Mouse (Mus musculus): ENCODE data around the gene Prpf40a.

The Prpf40a gene

GRCm38 (mm10) chr2:53190684-53191511, at the start of gene Prpf40a:
TSS of gene Prpf40a (minus strand) at chr2:53191284.
- peak; percentile 99 for DNase-seq

- no peak for DNase-seq
These were observed 31.2 kb upstream of the Prpf40a start for GRCm38 (mm10) chr2:53222242-53222641.

GRCm38 (mm10) chr2:53213493-53213892, 22.4 kb upstream of the Prpf40a start:
- no peak for DNase-seq

GRCm38 (mm10) chr2:53206749-53207148, 15.7 kb upstream of the Prpf40a start:
- DNase-seq = no peak

- no peak for DNase-seq
These were observed 13.5 kb upstream of the Prpf40a start for GRCm38 (mm10) chr2:53204373-53205274.

GRCm38 (mm10) chr2:53200164-53200885, 9.2 kb upstream of the Prpf40a start:
- peak; percentile 14 for DNase-seq

GRCm38 (mm10) chr2:53199203-53199602, 8.1 kb upstream of the Prpf40a start:
- no peak for DNase-seq

- DNase-seq = no peak
These were observed 5.3 kb upstream of the Prpf40a start for GRCm38 (mm10) chr2:53196431-53196830.

- no peak for DNase-seq
These were observed 1.3 kb upstream of the Prpf40a start for GRCm38 (mm10) chr2:53192386-53192785.

- peak; percentile 98 for DNase-seq
These were observed 588 bp upstream of the Prpf40a start, which contains the start of gene Arl6ip6 for GRCm38 (mm10) chr2:53191523-53192220. TSS of gene Arl6ip6 (plus strand) at chr2:53191726.

GRCm38 (mm10) chr2:53189811-53190210, 1.3 kb downstream of the Prpf40a start:
- no peak for DNase-seq

GRCm38 (mm10) chr2:53179876-53180275, 11.2 kb downstream of the Prpf40a start:
- no peak for DNase-seq

GRCm38 (mm10) chr2:53178966-53179365, 12.1 kb downstream of the Prpf40a start:
- DNase-seq = no peak

- DNase-seq = no peak
These were observed 17.1 kb downstream of the Prpf40a start for GRCm38 (mm10) chr2:53173966-53174365.

- no peak for DNase-seq
These were observed 44.2 kb downstream of the Prpf40a start for GRCm38 (mm10) chr2:53146852-53147251.

GRCm38 (mm10) chr2:53131567-53131966, 59.5 kb downstream of the Prpf40a start:
- DNase-seq = no peak

- DNase-seq = no peak
These were observed 62.0 kb downstream of the Prpf40a start for GRCm38 (mm10) chr2:53129070-53129469.

- DNase-seq = no peak
These were observed 65.1 kb downstream of the Prpf40a start for GRCm38 (mm10) chr2:53125998-53126397.

GRCm38 (mm10) chr2:53121797-53122196, 69.3 kb downstream of the Prpf40a start:
- peak; percentile 63 for DNase-seq

GRCm38 (mm10) chr2:53108547-53108946, 82.5 kb downstream of the Prpf40a start:
- no peak for DNase-seq

GRCm38 (mm10) chr2:53106472-53106871, 84.6 kb downstream of the Prpf40a start:
- no peak for DNase-seq

GRCm38 (mm10) chr2:53106056-53106455, 85.0 kb downstream of the Prpf40a start:
- no peak for DNase-seq

Data from lung, postnatal 36 days (tissue).